Mouse (Mus musculus): ENCODE results near the gene Pde2a. TPM values are rescaled to one million over a fixed set of nuclear protein-coding genes. Genes with fewer than 3 reads are reported as not detected.

The Pde2a gene
- polyA plus RNA-seq, 1 experiment from 2014 or later: 12.7 TPM

DNA sequence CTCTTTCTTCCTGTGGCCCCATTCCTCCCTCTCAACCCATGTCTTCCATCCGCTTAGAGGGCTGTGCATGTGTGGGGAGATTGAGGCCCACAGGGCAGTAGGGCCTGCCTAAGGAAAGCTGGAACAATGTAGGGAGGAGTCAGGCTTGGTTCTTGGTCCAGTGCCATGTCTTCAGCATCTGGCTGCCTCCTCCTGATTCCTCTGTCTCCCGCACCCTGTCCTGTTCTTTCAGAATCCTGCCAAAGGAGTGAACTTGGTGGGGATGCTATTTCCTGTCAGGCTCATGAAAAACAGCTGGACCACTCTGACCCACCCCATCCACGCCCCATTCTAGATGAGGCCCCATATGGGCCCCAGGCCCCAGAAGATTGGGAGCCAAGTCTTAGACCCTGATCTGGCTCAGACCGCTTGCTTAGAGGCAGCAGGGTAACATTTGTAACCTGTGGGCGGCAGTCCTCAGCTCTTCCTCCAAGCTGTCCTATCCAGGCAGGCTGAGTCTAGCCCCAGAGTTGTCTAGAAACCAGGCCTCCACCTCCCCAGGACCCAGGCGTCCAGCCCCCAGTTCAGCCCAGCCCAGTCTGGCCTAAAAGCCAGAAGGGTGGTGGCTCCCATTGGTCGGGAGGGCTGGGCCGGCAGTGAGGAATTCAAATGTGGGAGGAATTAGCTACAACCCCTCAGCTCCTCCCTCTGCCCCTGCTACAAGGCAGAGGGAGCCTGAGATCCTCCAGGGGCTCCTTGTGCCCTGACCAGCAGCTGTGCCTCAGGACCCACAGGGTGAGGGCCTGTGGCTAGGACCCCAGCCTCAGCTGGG is 27.6 kb upstream of the Pde2a start:
- Histone ChIP-seq H3K9ac (ENCODE audit: low read length) (peak overlapping the region; percentile 61), H3K36me3 (ENCODE audit: control insufficient read depth, insufficient read depth) (peaks cover 20% of the 10 kb centered on the region), H3K27me3 (ENCODE audit: control insufficient read depth, insufficient read depth, low read length) (no peaks in the 10 kb centered on the region), H3K4me2 (ENCODE audit: low read depth, low read length) (peak overlapping the region; percentile 51), H3K9me3 (replicated peaks; ENCODE audit: control insufficient read depth, low read length) (no peaks in the 10 kb centered on the region), H3K4me3 (ENCODE audit: low read length) (peak overlapping the region; percentile 38), H3K27ac (ENCODE audit: low read length) (peak overlapping the region; percentile 92), H3K4me1 (ENCODE audit: control insufficient read depth, insufficient read depth, low read length) (peaks cover 37% of the 10 kb centered on the region)
- 52% methylated on average over 8 of the region's 8 CpGs for WGBS
- peak; percentile 72 for ATAC-seq (replicated peaks; ENCODE audit: extremely low read depth, insufficient read depth, low FRiP score)

DNA sequence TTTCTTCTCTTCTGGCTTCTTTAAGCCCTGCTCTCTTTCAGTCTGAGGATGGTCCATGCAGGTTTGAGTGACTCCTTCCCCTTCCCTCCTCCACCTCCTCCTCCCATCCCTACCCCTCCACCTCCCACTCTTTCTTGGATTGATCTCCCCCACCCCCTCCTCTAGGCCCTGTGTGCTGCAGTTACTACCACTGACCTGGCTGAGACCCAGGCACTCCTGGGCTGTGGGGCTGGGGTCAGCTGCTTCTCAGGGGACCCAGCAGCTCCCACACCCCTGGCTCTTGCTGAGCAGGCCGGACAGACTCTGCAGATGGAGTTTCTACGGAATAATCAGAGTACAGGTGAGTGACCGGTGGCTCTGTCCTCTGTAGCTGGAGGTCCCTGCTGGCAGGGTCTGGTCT is 26.9 kb upstream of the Pde2a start:
- Histone ChIP-seq H3K4me3 (ENCODE audit: low read length) (peak overlapping the region; percentile 38), H3K36me3 (ENCODE audit: control insufficient read depth, insufficient read depth) (peaks cover 20% of the 10 kb centered on the region), H3K9me3 (replicated peaks; ENCODE audit: control insufficient read depth, low read length) (no peaks in the 10 kb centered on the region), H3K27ac (ENCODE audit: low read length) (peak overlapping the region; percentile 92), H3K9ac (ENCODE audit: low read length) (peak overlapping the region; percentile 61), H3K4me2 (ENCODE audit: low read depth, low read length) (peak overlapping the region; percentile 51), H3K27me3 (ENCODE audit: control insufficient read depth, insufficient read depth, low read length) (no peaks in the 10 kb centered on the region), H3K4me1 (ENCODE audit: control insufficient read depth, insufficient read depth, low read length) (peaks cover 37% of the 10 kb centered on the region)
- 75% methylated on average over 3 of the region's 3 CpGs for WGBS
- no peak for ATAC-seq (replicated peaks; ENCODE audit: extremely low read depth, insufficient read depth, low FRiP score)

DNA sequence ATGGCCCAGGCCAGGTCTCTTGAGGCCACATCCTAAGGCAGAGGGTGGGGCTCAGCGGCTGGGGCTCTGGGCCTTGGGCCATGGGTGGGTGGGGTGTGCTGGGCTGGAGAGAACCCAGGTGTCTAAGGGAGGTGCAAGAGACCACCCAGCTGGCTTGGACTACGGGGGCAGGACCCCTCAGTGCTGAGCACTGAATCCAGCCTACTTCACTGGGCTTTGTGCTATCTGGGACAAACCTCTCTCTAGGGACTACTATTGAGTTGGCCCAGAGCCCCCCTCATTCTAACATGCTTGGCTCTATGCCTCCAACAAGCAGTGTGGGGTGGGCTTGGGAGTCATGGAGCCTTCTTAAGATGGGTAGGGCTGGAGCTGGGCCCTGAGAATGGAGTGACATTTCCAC is 26.0 kb upstream of the Pde2a start:
- WGBS: 74% methylated on average over 2 of the region's 2 CpGs
- Histone ChIP-seq H3K4me2 (ENCODE audit: low read depth, low read length) (peak overlapping the region; percentile 51), H3K9me3 (replicated peaks; ENCODE audit: control insufficient read depth, low read length) (no peaks in the 10 kb centered on the region), H3K4me3 (ENCODE audit: low read length) (peak overlapping the region; percentile 38), H3K9ac (ENCODE audit: low read length) (no peak overlapping the region), H3K36me3 (ENCODE audit: control insufficient read depth, insufficient read depth) (peaks cover 20% of the 10 kb centered on the region), H3K27me3 (ENCODE audit: control insufficient read depth, insufficient read depth, low read length) (no peaks in the 10 kb centered on the region), H3K27ac (ENCODE audit: low read length) (no peak overlapping the region), H3K4me1 (ENCODE audit: control insufficient read depth, insufficient read depth, low read length) (peaks cover 37% of the 10 kb centered on the region)
- no peak for ATAC-seq (replicated peaks; ENCODE audit: extremely low read depth, insufficient read depth, low FRiP score)

DNA sequence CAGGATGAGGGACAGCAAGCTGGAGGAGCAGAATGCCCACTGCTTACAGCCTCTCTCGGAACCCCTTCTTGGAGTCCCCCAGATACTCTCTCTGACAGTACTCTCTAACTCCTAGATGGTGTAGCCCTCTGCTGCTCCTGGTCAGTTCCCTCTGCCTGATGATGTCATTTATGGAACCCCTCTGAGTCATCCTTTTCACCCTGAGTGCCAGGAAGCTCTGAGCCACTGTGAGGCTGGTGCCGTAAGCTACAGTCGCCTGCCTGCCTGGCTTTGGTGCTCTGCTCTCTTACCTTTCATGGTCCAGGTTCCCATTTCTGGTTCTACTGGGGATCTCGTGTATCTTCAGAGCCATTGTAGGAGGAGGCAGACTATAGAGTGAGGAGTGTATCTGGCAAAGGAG is 24.3 kb upstream of the Pde2a start:
- 80% methylated on average over 4 of the region's 4 CpGs for WGBS
- ATAC-seq (replicated peaks; ENCODE audit: extremely low read depth, insufficient read depth, low FRiP score): no peak
- Histone ChIP-seq H3K4me2 (ENCODE audit: low read depth, low read length) (no peak overlapping the region), H3K4me1 (ENCODE audit: control insufficient read depth, insufficient read depth, low read length) (peaks cover 22% of the 10 kb centered on the region), H3K36me3 (ENCODE audit: control insufficient read depth, insufficient read depth) (peaks cover 29% of the 10 kb centered on the region), H3K9me3 (replicated peaks; ENCODE audit: control insufficient read depth, low read length) (no peaks in the 10 kb centered on the region), H3K27ac (ENCODE audit: low read length) (no peak overlapping the region), H3K27me3 (ENCODE audit: control insufficient read depth, insufficient read depth, low read length) (no peaks in the 10 kb centered on the region), H3K4me3 (ENCODE audit: low read length) (no peak overlapping the region), H3K9ac (ENCODE audit: low read length) (no peak overlapping the region)

DNA sequence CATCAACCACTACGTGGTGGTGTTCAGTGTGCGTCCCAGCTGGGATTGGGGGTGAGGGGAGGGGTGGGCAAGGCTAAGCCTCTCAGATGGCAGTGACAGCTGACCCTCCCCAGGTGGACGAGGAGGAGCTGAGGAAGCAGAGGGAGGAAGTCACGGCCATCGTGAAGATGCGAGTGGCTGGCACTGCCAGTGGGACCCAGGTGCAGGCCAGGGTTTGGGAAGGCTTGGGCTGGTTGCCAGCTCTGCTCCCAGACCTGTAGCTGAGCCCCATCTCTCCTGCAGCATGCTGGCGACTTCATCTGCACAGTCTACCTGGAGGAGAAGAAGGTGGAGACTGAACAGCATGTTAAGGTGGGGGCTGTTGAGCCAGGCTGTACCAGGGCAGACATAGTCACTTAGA is 20.0 kb upstream of the Pde2a start:
- no peaks in the 10 kb centered on the region for H3K27me3 ChIP-seq (ENCODE audit: control insufficient read depth, insufficient read depth, low read length)
- H3K36me3 ChIP-seq (ENCODE audit: control insufficient read depth, insufficient read depth): peaks cover 36% of the 10 kb centered on the region
- no peak overlapping the region for H3K4me3 ChIP-seq (ENCODE audit: low read length)
- 86% methylated on average over 7 of the region's 7 CpGs for WGBS
- no peak overlapping the region for H3K27ac ChIP-seq (ENCODE audit: low read length)
- H3K4me1 ChIP-seq (ENCODE audit: control insufficient read depth, insufficient read depth, low read length): peaks cover 26% of the 10 kb centered on the region
- no peak overlapping the region for H3K4me2 ChIP-seq (ENCODE audit: low read depth, low read length)
- H3K9me3 ChIP-seq (replicated peaks; ENCODE audit: control insufficient read depth, low read length): no peaks in the 10 kb centered on the region
- ATAC-seq (replicated peaks; ENCODE audit: extremely low read depth, insufficient read depth, low FRiP score): no peak
- H3K9ac ChIP-seq (ENCODE audit: low read length): no peak overlapping the region

DNA sequence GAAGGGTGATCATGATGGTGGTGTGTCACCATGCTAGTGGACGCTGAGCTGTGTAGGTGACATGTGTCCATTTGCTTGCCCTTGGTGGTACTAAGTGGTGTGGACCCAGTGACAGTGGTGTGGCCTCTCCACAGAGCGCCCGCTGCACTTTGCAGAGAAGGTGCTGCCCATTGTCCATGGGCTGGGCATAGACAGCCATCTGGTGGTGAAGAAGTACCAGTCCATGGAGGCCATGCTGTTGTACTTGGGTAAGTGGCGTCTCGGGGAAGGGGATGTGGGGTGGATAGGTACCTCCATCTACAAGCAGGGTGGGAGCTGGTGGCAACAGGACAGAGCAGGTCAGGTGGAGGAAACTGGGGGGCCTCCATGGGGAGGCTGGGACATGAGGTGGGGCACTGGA is 17.7 kb upstream of the Pde2a start:
- H3K4me2 ChIP-seq (ENCODE audit: low read depth, low read length): no peak overlapping the region
- ATAC-seq (replicated peaks; ENCODE audit: extremely low read depth, insufficient read depth, low FRiP score): no peak
- H3K4me1 ChIP-seq (ENCODE audit: control insufficient read depth, insufficient read depth, low read length): peaks cover 27% of the 10 kb centered on the region
- WGBS: 93% methylated on average over 5 of the region's 5 CpGs
- H3K27me3 ChIP-seq (ENCODE audit: control insufficient read depth, insufficient read depth, low read length): no peaks in the 10 kb centered on the region
- no peak overlapping the region for H3K27ac ChIP-seq (ENCODE audit: low read length)
- no peak overlapping the region for H3K4me3 ChIP-seq (ENCODE audit: low read length)
- no peak overlapping the region for H3K9ac ChIP-seq (ENCODE audit: low read length)
- H3K9me3 ChIP-seq (replicated peaks; ENCODE audit: control insufficient read depth, low read length): no peaks in the 10 kb centered on the region
- peaks cover 28% of the 10 kb centered on the region for H3K36me3 ChIP-seq (ENCODE audit: control insufficient read depth, insufficient read depth)

DNA sequence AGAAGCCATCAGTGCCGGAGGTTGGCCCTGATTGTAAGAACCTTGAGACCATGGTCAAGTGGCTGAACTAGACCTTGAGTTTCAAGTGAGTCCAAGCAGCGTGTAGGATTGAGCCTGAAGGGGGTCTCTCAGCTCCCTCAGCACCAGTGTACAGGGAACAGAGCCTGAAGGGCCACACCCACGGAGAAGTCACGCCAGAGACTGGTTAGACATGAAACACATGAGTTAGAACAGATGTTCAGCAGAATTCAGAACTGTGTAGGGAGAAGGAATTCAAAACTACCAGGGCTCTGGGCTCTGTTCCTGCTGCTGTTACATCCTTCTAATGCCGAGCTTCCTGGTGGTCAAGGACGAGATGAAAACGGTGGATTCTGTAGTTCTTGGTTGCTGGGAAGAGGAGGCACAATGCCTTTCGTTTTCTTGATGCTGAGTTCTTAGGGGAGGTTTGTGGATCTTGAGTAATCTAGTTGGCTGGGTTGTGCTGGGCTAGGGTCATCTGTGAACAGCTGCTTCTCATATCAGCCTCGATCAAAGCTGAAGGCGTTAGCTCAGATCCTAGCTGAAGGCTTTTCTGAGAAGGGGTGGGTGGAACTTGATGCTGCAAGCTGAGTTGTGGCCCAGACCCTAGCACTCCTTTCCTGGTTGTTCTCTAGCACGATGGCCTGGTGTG is 11.1 kb upstream of the Pde2a start, which contains the start of gene Gm45837:
TSS of gene Gm45837 (plus strand) at position 620 of the 670 bp plus-strand sequence.
- WGBS: 75% methylated on average over 11 of the region's 11 CpGs
- Histone ChIP-seq H3K9ac (ENCODE audit: low read length) (no peak within 1 kb of the TSS), H3K4me3 (ENCODE audit: low read length) (no peak within 1 kb of the TSS), H3K36me3 (ENCODE audit: control insufficient read depth, insufficient read depth) (peaks cover 27% of the 10 kb centered on the region), H3K4me1 (ENCODE audit: control insufficient read depth, insufficient read depth, low read length) (peaks cover 22% of the 10 kb centered on the region), H3K27ac (ENCODE audit: low read length) (no peak within 1 kb of the TSS), H3K27me3 (ENCODE audit: control insufficient read depth, insufficient read depth, low read length) (no peaks in the 10 kb centered on the region), H3K9me3 (replicated peaks; ENCODE audit: control insufficient read depth, low read length) (no peaks in the 10 kb centered on the region), H3K4me2 (ENCODE audit: low read depth, low read length) (no peak within 1 kb of the TSS)
- ATAC-seq (replicated peaks; ENCODE audit: extremely low read depth, insufficient read depth, low FRiP score): no peak

DNA sequence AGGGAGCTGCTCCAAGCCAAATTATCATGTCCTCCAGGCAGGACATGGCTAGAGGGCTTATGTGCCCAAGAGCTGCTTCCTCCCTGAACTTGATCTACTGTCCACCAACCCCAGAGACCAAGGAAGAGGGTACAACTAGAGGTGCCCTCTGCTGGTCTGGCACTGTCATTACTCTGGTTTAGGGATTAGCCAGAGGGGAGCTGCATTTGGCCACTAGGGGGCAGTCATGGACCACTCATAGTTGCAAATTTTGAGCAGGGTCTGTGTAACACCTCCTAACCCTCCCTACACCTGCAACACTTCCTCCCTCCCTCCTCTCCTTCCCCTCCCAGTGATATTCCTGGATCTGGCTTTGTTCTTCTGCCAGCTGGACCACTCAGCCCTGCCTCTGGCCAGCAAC is 8.7 kb upstream of the Pde2a start:
- no peak overlapping the region for H3K9ac ChIP-seq (ENCODE audit: low read length)
- ATAC-seq (replicated peaks; ENCODE audit: extremely low read depth, insufficient read depth, low FRiP score): 0 out of 2 replicates have a peak, but pooled peaks have one; percentile 12
- no peak overlapping the region for H3K27ac ChIP-seq (ENCODE audit: low read length)
- no peak overlapping the region for H3K4me2 ChIP-seq (ENCODE audit: low read depth, low read length)
- peaks cover 6% of the 10 kb centered on the region for H3K27me3 ChIP-seq (ENCODE audit: control insufficient read depth, insufficient read depth, low read length)
- peaks cover 25% of the 10 kb centered on the region for H3K36me3 ChIP-seq (ENCODE audit: control insufficient read depth, insufficient read depth)
- H3K9me3 ChIP-seq (replicated peaks; ENCODE audit: control insufficient read depth, low read length): no peaks in the 10 kb centered on the region
- H3K4me1 ChIP-seq (ENCODE audit: control insufficient read depth, insufficient read depth, low read length): peaks cover 12% of the 10 kb centered on the region
- H3K4me3 ChIP-seq (ENCODE audit: low read length): no peak overlapping the region

DNA sequence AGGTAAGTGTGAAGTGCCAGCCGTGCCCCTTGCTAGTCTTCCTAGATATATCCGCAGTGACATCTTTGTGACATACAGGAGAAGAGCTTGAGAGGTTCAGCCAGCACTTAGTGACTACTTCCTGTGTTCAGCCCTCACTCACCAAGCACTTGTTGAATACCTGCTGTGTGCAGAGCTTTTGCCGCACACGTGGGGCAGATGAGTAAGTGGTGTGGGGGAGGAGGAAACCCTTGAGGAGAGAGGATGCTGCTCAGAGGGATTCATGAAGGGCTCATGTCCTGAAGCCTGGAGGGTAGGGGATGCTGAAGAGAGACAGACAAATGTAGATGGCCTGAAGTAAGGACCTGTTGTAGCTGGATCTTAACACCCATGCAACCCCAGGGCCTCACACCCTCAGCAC is 7.3 kb upstream of the Pde2a start:
- H3K27ac ChIP-seq (ENCODE audit: low read length): no peak overlapping the region
- H3K27me3 ChIP-seq (ENCODE audit: control insufficient read depth, insufficient read depth, low read length): peaks cover 14% of the 10 kb centered on the region
- no peaks in the 10 kb centered on the region for H3K9me3 ChIP-seq (replicated peaks; ENCODE audit: control insufficient read depth, low read length)
- H3K4me2 ChIP-seq (ENCODE audit: low read depth, low read length): no peak overlapping the region
- 33% methylated on average over 4 of the region's 4 CpGs for WGBS
- no peak for ATAC-seq (replicated peaks; ENCODE audit: extremely low read depth, insufficient read depth, low FRiP score)
- no peak overlapping the region for H3K4me3 ChIP-seq (ENCODE audit: low read length)
- no peak overlapping the region for H3K9ac ChIP-seq (ENCODE audit: low read length)
- peaks cover 12% of the 10 kb centered on the region for H3K4me1 ChIP-seq (ENCODE audit: control insufficient read depth, insufficient read depth, low read length)
- peaks cover 14% of the 10 kb centered on the region for H3K36me3 ChIP-seq (ENCODE audit: control insufficient read depth, insufficient read depth)

Measured in heart, embryonic 16.5 days (tissue).